In the genomic region with DNA sequence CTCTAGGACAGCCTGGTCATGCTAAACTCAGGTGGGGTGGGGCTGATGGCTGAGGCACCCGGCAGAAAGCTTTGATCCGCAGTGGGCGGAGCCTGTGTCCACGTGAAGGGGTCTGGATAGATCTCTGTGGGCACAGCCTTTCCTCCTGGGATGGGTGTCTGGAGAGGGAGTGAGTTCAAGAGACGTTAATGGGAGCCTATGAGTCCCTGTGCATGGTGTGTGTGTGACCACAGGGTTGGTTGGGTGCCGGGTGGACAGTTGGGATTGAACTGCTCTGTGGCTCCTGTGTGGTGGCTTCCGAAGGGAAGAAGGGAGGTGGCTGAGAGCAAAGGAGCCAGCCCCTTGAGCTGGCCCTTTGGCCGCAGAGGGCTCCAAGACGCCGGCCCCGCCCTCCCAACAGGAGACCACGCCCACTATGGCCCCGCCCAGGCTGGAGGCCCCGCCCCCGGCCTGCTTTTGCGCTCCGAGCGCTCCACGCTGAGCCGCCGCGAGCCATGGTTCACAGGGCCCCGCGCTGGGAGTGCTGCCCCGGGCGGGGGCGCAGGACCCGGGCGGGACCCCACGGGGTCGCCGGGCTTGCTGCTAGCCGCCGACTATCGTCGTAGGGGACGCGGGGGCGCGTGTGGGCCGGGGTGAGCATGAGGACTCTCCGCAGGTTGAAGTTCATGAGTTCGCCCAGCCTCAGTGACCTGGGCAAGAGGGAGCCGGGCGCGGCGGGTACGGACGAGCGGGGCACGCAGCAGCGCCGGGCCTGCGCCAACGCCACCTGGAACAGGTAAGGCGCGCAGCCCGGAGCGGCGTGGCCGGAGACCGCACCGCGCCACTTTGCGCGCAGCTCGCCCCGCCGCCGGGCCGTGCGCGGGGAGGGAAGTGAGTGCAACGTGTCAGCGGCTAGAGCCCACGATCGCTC, we compare ENCODE assay signal across 8 mouse cellular contexts. TPM values are rescaled to one million over a fixed set of nuclear protein-coding genes. Genes with fewer than 3 reads are reported as not detected.
DNase-seq lines count a peak whose midpoint lies in the region; ATAC-seq and TF ChIP-seq lines count a peak whose summit lies in the region.

No protein-coding gene starts in this region.

- H3K27me3 ChIP-seq in G1E (ENCODE audit: insufficient read depth, low read length), result no peaks in the 10 kb centered on the region
- H3K27me3 ChIP-seq in forebrain, embryonic 15.5 days, result peaks cover 13% of the 10 kb centered on the region
- no peaks in the 10 kb centered on the region for H3K27me3 ChIP-seq in small intestine, adult 2 months (ENCODE audit: control insufficient read depth, insufficient read depth, low read length)

- no peak for DNase-seq in G1E (ENCODE audit: low spot score)
- peak; percentile 82 to 89 for DNase-seq in adrenal gland, postnatal 4 days (ENCODE audit: low spot score in 2 of 2)
- peak; percentile 96 for DNase-seq in heart, postnatal 4 days
- DNase-seq in left cerebral cortex, postnatal 25 days (ENCODE audit: low spot score in 2 of 2), result peak; percentile 51 to 57
- DNase-seq in yolk sac, embryonic 10.5 days (ENCODE audit: low spot score), result peak; percentile 96

- intact Hi-C loops in left cerebral cortex, postnatal 25 days (cut with DNase I), result no loop called here

- no peaks in the 10 kb centered on the region for H3K4me1 ChIP-seq in G1E (ENCODE audit: insufficient read depth, low read depth, low read length)
- H3K4me1 ChIP-seq in forebrain, embryonic 15.5 days, result peaks cover 15% of the 10 kb centered on the region
- peaks cover 41% of the 10 kb centered on the region for H3K4me1 ChIP-seq in small intestine, adult 2 months (ENCODE audit: control insufficient read depth, insufficient read depth, insufficient read length, low read length)

- H3K36me3 ChIP-seq in G1E (replicated peaks), result no peaks in the 10 kb centered on the region
- no peaks in the 10 kb centered on the region for H3K36me3 ChIP-seq in forebrain, embryonic 15.5 days
- no peaks in the 10 kb centered on the region for H3K36me3 ChIP-seq in small intestine, adult 2 months (ENCODE audit: control insufficient read depth, insufficient read depth, low read length)

- no peak for TF ChIP-seq CTCF in G1E (IDR thresholded peaks at IDR 0.05; ENCODE audit: low read depth, low read length)
- TF ChIP-seq CTCF in small intestine, adult 2 months (IDR thresholded peaks at IDR 0.05; ENCODE audit: extremely low read depth, insufficient read length, insufficient replicate concordance, low read depth, low read length), result no peak

- peak; percentile 63 for TF ChIP-seq POLR2A in small intestine, adult 2 months (IDR thresholded peaks at IDR 0.05; ENCODE audit: low read depth, low read length)

- peak overlapping the region; percentile 85 for H3K4me2 ChIP-seq in forebrain, embryonic 15.5 days (replicated peaks)

- ATAC-seq in G1E (ENCODE audit: extremely low read depth, insufficient number of reproducible peaks, low FRiP score, poor library complexity, severe bottlenecking), result no peak
- ATAC-seq in forebrain, embryonic 15.5 days (replicated peaks), result peak; percentile 62
- peak; percentile 69 for ATAC-seq in megakaryocyte progenitor cell, adult 5-6 weeks (replicated peaks; ENCODE audit: poor library complexity)

- H3K9me3 ChIP-seq in G1E (replicated peaks), result peaks cover 91% of the 10 kb centered on the region
- H3K9me3 ChIP-seq in forebrain, embryonic 15.5 days, result no peaks in the 10 kb centered on the region

- under 1% methylated on average over 77 of the region's 77 CpGs for WGBS in forebrain, embryonic 15.5 days
- 1% methylated on average over 77 of the region's 77 CpGs for WGBS in small intestine, adult 2 months

- no peak overlapping the region for H3K27ac ChIP-seq in forebrain, embryonic 15.5 days (replicated peaks)
- H3K27ac ChIP-seq in small intestine, adult 2 months (ENCODE audit: insufficient read depth, low read depth, low read length), result peak overlapping the region; percentile 83

- peak overlapping the region; percentile 4; the same call in 1 of the 2 replicates for H3K4me3 ChIP-seq in G1E (ENCODE audit: low read depth, low read length)
- peak overlapping the region; percentile 43 for H3K4me3 ChIP-seq in forebrain, embryonic 15.5 days
- peak overlapping the region; percentile 94 for H3K4me3 ChIP-seq in small intestine, adult 2 months (ENCODE audit: low read depth, low read length)

- H3K9ac ChIP-seq in forebrain, embryonic 15.5 days (replicated peaks), result peak overlapping the region; percentile 39

RNA-seq across cellular contexts. Expression of a gene that starts 11.4 kb away (rescaled TPM):
- not detected in 2 replicates for total RNA-seq in G1E (2014; fragmentation: Nextera tagmentation)
- not detected in 2 replicates for total RNA-seq in G1E (2017)
- polyA plus RNA-seq in G1E (2012), result not detected in 2 replicates
- total RNA-seq in adrenal gland, postnatal 4 days (2021), result 10 to 100 TPM; 15.3 to 17.6 TPM
- 11.5 and 11.8 TPM in 2 replicates for polyA plus RNA-seq in forebrain, embryonic 15.5 days (2015; fragmentation: Nextera tagmentation; extraction: Ambion mirVana)
- 10 to 100 TPM; 11.6 to 12.3 TPM for total RNA-seq in heart, postnatal 4 days (2021)
- total RNA-seq in left cerebral cortex, postnatal 25 days (2021), result 10 to 100 TPM; 11.6 to 13.2 TPM
- total RNA-seq in megakaryocyte progenitor cell, adult 5-6 weeks (2015), result 10.0 and 11.1 TPM in 2 replicates
- total RNA-seq in megakaryocyte progenitor cell, adult 5-6 weeks (2017), result 3.7 and 7.6 TPM in 2 replicates
- 43.2 and 82.9 TPM in 2 replicates for polyA plus RNA-seq in small intestine, adult 2 months (2012; rRNA removed)

RNA-seq across cellular contexts. Expression of a gene that starts 39.1 kb away (rescaled TPM):
- not detected in 2 replicates for total RNA-seq in G1E (2014; fragmentation: Nextera tagmentation)
- 0.06 TPM in 1 of 2 replicates, not detected in the other for total RNA-seq in G1E (2017)
- polyA plus RNA-seq in G1E (2012), result not detected in 2 replicates
- total RNA-seq in adrenal gland, postnatal 4 days (2021), result 1 to 10 TPM; 2.1 to 2.3 TPM
- 0.27 and 0.60 TPM in 2 replicates for polyA plus RNA-seq in forebrain, embryonic 15.5 days (2015; fragmentation: Nextera tagmentation; extraction: Ambion mirVana)
- total RNA-seq in heart, postnatal 4 days (2021), result 1 to 10 TPM; 3.8 to 4.0 TPM
- under 1 TPM in 1 of 2 experiments, not detected in 1; 0.23 TPM for total RNA-seq in left cerebral cortex, postnatal 25 days (2021)
- total RNA-seq in megakaryocyte progenitor cell, adult 5-6 weeks (2015), result not detected in 2 replicates
- total RNA-seq in megakaryocyte progenitor cell, adult 5-6 weeks (2017), result not detected in 2 replicates
- polyA plus RNA-seq in small intestine, adult 2 months (2012; rRNA removed), result 4.2 and 6.3 TPM in 2 replicates

Comparison
In these comparisons a context has a peak if more than half of its experiments do, and no peak if none do; other contexts are left out.
1. H3K4me3 ChIP-seq: peak in every context shown above with its lines; median percentile 94 in small intestine, adult 2 months; 43 in forebrain, embryonic 15.5 days; 4 in G1E.
2. RNA of a gene that starts 11.4 kb away (total RNA-seq): 15.3 to 17.6 TPM in adrenal gland, postnatal 4 days, 11.6 to 13.2 TPM in left cerebral cortex, postnatal 25 days, 11.6 to 12.3 TPM in heart, postnatal 4 days and 3.7 to 11.1 TPM in megakaryocyte progenitor cell, adult 5-6 weeks; not detected in G1E; every median in the first group is over 4 times any median in the second.